Mouse (Mus musculus) neural tube, embryonic 10.5 days (tissue): ENCODE results near the gene Ubald1.

Experiments used
- DNase-seq: peaks from one replicate; pipeline ENCODE4 v3.0.0-alpha.2; 2017; ENCODE audit warnings: low spot score; ENCODE audit errors: extremely low spot score

Gene Ubald1

DNA sequence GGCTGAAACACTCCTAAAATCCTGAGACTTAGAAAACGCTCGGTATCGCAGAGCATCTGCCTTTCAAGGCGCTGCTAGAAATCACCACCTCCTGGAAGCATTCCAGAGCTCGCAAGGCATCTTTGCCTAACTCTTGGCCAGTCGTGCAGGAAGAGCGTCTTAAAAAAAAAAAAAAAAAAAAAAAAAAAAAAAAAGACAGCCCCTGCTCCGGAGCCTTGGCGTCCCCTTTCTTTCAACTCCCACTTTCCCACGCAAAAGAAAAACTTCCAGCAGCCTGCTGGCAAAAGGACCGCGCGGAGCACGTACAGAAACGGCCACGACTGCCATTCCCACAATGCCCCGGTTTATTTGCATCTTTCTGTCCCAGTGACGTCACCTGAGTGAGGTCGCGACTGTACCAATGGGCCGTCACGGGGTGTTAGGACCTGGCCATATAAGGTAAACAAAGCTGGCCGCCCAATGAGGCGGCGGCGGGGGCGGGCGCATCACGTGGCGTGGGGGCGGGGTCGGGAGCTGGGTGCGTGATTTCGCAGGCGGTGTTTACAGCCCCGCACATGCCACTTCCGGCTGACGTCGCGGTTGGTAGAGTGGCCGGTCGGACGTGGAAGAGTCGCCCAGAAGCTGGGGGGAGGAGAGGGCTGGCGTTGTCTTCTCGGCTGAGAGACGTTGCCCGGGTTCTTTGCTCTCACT is at the start of gene Ubald1:
Gene Ubald1 (minus strand): TSS at position 180 of the 690 bp plus-strand sequence.
- peak; percentile 99 for DNase-seq

DNA sequence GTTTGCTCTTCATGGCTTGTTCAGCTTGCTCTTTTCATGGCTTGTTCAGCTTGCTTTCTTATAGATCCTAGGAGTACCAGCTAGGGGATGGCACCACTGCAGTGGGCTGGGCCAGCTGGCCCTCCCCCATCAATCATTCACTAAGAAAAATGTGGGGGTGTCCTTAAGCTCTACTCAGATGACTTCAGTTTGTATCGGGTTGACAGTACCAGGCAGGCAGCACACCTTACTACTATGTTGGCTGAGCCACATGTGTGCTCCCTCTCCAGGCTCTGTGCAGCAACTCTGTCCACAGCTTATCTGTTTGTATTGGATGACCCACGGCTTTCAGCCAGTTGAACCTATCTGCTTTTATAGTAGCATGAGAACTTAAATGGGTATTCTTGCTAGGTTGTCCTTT is 48.4 kb upstream of the Ubald1 start:
- no peak for DNase-seq

DNA sequence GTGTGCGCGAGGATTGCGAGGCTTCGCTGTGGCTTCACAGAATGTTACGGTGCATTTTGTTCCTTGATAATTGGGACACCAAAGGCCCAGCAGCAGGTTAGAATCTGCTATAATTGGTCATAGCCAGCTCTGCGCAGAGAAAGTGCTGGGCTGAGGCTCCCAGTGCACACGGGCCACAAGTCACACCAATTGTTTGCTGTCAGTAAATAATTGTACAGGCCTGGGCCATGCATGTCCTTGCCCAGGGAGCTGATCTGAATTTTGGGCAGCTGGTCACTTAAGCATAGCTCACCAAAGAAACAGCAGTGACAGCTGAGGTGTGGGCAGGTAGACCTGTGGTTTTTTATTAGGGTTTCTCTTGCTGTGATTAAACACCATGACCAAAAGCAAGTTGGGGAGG is 47.9 kb upstream of the Ubald1 start:
- DNase-seq, result no peak

DNA sequence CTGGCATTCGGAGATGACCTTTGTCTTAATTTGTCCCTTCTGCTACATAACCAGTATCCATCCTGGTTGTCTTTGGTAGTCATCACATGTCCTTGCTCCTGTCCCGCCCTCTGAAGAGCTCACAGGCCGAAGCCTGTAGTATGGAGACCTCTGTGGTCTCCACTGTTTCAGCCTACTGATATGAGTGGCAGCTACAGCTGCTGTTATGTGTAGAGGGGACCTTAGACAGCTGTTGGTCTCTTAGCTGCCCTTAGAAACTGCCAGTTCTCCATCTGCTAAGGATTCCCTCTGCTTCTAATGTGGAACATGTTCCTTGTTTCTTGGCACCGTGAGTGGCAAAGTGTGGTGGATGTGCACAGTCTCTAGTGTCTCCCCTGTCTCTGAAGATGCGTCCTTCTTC is 43.9 kb upstream of the Ubald1 start:
- no peak for DNase-seq

DNA sequence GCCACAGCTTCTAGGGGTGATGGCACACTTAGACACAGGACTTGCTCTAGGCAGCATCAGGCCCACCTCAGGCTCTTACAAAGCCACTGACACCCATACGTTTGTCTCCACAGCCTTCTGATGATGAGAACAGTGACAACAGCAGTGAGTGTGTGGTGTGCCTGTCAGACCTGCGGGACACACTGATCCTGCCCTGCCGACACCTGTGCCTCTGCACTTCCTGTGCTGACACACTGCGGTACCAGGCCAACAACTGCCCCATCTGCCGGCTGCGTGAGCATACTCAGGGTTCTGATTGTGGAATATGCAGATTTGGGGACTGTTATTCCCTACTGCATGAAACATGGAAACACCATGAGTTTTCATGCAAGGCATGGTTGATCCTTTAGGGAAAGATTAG is 42.4 kb upstream of the Ubald1 start:
- no peak for DNase-seq

DNA sequence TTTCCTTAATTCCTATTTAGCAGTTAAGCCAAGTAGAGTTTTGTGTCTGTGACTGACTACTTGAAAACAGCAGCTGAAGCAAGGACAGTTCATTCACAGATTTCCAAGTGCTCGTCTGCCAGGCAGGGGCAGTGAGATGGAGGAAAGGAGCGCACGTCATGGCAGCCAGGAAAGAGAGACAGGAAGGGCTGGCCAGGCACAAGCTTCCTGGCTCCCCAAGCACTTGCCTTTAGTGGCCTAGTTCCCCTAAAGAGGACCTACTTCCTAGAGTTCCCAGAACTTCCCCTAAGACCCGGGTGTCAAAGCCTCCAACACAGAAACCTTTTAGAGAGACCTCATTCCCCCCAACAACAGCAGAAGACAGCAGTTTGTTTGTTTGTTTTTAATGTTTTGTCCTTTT is 40.4 kb upstream of the Ubald1 start:
- DNase-seq, result no peak

DNA sequence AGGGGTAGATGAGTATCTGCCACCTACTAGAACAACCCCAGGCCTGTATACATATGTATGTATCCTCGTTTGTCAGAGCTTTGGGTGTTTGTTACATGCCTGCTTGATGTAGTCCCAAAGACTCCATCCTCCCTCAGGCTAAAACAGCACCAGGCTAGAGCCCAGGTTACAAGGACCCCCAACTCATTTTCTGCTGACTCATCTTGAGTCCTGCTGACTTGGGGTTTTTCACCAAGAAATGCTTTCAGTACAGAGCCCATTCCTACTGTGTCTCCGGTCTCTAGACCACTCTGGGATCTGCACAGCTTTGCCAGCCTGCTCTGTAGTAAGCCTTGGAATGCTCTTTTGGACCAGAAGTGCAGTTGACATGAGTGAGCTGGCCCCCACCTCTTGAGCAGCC is 36.5 kb upstream of the Ubald1 start:
- no peak for DNase-seq

DNA sequence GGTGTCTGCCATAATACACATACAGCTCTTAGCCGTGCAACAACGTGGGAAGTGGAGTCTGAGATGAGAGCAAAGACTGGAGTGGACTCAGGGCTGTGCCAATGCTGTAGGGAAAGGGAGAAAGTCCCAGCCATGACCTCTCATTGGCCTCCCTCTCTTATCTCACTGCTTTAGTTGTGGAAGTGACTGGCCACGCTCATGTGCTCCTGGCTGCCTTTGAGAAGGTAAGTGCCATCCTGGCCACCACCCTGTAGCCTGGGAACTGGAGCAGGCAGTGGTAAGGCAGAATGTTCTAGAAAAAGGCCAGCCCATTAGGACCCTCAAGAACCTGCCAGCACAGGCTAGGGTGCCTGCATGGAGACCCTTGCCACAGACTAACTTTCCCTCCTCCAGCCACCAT is 35.8 kb upstream of the Ubald1 start:
- DNase-seq, result no peak

DNA sequence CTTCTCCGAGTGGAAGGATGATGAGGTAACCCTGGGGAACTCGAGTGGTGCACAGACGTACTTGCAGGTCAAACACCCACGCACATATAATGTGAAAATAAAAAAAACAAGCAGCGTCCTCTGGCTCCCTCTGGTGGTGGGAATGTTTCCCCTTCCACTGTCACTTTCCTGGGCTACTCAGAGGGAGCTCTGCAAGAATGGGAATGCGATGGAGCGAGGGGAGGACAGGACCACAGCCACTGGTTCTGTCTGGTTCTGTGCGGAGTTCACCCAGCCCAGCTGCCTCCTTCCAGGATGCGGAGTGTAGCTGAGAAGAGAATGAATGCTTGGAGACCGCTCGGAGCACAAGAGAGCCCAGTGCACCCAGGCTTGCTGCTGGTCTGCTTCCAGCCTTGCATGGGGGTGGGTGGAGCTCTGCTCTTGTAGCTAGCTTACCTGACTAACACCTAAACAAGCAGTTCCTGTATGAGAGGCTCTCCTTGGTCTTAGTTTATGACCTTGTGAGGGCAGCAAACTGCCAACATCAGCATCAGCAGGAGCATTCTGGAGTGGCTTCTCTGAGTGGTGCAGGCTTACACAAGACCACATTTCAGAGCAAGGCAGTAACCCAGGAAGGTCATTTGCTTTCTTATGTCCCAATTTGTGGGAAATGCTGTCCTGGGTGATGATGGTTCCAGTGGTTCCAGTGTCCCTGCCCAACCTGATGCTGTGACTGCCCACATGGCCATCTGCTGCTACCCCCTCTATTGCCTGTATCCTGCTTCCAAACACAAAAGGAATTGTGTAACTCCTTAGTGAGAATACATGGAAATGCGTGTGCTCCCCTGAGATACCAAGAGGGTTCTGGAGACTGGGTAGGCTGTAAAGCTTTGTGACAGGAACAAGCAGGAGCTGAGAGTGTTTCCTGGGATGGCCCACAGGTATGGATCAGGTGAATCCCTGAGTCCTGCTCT is 33.9 kb upstream of the Ubald1 start:
- DNase-seq, result peak; percentile 88

DNA sequence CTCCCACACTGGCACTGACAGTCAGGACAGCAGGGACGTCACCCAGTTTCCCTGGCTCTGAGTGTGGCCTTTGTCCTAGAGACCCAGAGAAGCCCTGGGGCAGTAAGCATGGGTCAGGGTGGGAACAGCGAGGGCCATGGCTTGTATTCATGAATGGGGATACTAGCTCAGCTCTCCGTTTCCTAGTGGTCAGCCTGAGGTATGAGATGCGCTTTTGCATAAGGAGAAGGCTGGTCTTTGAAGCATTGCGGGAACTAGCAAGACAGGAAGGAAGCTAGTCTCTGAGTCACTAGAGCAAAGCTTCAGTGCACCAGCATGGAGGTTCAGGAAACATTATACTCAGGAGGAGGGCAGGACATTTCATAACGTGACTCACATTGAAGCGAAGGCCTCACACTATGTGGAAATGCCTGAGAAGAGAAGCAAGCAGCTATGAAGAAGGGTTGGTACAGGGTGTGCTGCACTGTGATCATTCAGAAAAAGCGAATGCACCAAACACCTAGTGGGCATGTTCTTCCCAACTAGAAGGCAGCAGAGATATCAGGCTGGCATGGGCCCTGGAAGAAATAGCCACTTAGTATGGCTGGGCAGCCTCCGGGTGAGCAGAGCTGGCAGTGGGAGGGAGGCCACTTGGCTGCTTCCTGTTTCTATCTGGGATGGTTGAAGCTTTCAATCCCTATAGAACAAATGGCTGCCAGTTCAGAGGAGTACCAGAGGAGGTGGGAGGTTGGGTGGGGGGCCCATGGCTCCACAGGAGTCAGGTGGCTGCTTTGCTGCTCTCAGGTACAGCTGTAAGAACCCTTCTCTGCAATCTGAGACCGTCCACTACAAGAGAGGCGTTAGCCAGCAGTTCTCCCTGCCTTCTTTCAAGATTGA is 33.0 kb upstream of the Ubald1 start:
- DNase-seq, result no peak

DNA sequence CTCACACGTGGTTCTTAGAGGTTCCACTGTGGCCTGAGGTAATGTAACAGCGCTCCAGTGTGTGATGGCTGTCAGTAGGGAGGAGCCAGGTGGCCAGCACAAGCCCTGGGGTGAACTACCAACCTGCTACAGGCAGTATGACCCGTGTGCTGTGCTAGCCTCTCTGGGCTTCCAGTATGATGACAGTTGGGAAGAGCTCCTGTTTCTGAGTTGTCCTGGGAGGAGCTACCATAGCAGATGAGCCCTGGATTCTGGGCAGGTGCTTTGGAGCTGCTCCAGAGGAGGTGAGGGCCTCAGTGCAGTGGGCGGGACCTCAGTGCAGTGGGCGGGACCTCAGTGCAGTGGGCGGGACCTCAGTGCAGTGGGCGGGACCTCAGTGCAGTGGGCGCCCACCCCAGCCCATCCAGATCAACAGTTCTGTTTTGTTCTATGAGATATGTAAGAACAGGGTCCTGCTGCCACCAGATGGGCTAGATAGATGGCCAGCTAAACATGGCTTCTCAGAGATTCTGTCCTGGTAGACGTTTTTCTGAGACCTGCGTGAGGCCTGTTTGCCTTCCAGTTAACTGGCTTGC is 32.0 kb upstream of the Ubald1 start:
- no peak for DNase-seq

DNA sequence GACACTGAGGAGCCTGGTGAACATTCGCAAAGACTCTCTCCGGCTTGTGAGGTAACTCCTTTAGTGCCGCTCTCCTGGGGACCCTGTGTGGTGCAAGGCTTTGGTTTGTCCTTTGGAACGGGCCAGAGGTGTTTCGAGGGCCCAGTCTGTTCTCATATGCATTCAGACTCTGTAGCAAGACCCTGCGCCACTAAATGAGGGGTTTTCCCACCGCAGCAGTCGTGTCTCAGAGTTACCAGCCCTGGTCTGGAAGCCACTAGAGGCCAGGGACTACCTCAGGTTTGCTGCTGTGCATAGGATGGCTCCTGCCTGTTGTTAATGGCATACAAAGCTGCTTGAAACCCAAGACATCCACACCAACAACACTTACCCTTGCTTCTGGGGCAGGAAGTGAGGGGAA is 30.6 kb upstream of the Ubald1 start:
- DNase-seq, result no peak

DNA sequence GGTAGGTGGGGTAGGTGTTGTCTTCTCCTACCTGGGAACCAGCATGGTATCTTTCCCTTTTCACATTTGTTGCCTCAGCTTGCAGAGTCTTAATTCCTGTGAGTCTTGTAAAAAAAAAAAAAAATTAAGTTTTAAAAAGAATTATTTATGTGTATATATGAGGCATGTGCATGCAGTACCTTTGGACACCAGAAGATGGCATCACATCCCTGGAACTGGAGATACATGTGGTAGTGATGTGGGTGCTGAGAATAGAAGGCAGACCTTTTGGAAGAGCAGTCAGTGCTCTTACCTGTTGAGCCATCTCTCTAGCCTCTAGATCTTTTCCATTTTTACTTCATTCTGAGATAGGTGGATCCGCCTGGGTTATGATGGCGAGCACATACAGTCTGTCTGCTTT is 29.6 kb upstream of the Ubald1 start:
- no peak for DNase-seq

DNA sequence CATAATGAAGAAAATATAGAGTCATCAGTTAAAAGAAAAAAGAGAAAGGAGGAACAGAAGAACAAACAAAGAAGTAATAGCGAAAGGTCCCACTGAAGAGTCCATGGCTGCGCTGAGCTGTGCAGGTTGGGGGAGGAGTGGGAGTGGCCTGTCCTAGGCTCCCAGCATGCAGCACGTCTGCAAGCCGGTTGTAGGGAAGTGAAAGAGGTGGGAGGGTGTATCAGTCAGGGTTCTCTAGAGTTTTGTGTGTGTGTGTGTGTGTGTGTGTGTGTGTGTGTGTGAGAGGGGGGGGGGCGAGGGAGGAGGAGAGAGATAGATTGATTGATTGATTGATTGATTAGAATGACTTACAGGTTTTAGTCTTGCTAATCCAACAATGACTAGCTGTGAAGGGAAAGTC is 27.9 kb upstream of the Ubald1 start:
- no peak for DNase-seq

DNA sequence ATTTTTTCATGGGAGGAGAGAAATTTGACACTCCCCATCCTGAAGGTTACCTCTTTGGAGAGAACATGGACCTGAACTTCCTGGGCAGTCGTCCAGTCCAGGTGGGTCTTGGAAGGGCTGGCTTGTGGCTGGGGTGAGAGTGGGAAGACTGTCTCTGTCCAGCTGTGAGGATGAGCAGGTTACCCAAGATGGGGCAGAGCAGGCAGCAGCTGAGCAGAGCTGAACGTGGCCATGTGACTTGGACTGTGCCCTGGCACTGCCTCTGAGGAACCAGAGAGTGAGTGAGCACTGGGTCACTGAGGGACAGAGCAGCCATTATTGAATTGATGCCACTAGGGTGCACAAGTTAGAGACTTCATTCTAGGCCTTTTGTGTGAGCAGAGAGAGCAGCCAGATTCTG is 27.3 kb upstream of the Ubald1 start:
- DNase-seq, result no peak

DNA sequence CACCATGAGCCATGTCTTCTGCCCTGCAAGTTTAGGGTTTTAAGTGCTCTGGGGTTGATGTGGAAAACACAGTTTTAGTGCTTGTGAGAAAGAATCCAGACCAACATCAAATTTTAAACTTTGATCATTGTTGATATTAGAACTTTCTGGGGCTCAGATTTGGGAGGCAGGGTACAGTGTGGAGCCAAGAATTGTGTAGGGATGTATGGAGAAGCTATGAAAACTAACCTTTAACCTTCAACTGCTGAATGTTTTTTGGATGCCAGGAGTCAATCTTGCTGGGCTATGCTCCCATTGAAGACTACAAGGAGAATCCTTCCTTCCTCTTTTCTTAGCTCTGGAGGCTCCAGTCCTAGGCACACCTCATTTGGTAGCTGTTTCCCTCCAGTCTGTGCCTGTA is 26.4 kb upstream of the Ubald1 start:
- no peak for DNase-seq

DNA sequence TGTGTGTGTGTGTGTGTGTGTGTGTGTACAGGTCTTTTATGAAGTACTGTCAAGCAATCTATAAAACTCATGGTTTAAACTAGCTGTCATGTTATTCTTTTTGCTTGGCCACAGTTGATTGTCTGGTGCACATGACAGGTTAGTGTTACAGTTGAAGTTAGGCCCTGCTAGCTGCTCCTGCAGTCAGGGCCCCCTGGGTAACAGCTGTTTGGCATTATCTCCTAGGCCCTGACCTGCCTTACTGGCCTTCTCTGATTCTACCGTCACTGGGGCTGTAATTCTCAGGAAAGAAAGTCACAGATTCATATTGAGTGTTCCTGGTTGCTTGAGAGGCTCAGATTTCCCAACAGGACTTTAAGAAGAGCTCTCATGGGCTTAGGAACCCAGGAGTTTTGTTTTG is 25.5 kb upstream of the Ubald1 start:
- DNase-seq, result no peak

DNA sequence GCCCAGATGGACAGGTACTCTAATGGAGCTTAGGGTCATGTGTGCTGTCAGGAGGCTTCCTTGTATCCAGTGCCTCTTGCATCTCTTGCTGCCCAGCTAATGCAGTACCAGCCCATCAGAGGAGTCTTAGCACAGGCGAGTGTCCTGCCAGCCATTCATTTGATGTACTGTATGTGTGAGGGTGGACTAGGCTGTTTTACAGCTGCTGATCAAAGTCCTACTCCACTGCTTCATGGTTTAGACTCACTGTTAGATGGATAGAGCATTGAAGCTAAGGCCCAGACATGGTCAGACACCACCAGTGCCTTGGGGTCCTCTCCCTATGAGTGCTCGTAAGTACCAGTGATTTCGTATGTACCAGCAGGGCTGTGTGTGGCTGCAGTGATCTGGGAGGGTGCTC is 24.8 kb upstream of the Ubald1 start:
- no peak for DNase-seq

DNA sequence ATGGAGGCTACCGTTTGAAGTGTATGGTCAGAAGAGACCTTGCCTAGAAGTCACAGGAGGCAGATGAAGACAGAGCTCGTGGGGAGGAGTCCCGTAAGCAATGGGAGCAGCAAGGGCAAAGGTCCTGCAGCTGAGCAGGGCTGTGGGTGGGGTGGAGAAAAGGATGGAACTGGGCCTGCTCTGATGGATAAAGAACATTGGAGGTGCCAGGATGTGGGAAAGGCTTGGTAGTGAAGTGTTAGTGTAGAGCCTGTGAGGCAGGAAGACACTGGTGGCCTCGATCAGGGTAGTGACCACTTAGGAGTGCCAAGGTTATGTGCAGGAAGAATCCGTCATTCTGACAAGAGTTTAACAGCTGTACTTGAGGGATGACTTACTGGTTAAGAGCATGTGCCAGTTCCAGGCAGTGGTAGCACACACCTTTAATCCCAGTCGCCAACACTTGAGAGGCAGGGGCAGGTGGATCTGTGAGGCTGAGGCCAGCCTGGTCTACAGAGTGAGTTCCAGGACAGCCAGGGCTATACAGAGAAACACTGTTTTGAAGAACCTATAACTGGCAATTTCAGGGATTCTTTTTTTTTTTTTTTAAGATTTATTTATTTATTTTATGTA is 23.5 kb upstream of the Ubald1 start:
- no peak for DNase-seq

DNA sequence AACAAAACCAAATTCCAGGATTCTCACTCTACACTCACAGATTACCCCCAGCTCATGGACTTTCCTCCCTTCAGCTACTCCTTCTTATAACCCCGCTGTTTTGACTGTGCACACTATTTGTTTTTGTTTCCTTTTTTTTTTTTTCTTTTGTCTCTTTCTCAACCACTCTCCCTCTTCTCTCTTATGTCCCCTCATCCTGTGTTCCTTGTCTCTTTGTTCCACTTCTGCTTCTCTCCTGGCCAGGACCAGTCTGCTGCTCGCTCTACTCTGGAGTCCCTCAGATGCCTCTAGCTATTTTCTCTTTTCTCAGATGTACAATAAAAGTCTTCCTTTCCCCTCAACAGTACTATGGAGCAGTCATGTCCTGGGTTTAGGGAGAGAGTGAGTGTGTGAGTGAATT is 22.3 kb upstream of the Ubald1 start:
- DNase-seq, result no peak

DNA sequence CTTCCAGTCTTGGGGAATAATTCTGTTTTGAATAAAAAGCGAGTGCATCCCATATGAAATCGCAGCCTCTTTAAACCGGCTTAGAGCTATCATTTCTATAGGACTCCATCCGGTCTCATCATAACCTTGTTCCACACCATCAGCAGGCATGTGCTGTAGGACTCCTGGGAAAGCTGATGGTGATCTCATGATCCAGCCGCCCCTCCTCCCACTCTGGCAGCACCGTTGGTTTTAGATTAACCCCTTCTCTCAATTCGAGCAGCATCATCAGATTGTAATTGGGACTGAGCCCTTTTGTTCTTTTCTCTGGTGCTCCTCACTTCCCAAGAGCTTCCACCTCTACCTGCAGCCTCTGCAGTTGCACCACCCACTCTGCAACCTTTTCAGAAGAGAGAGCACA is 21.1 kb upstream of the Ubald1 start:
- no peak for DNase-seq
